Mouse (Mus musculus): ENCODE measurements around the gene Olfr1121.

GRCm38 (mm10) chr2:87416335-87416734, 46.6 kb downstream of the Olfr1121 start, which contains the start of gene Olfr1123:
- no peak for TF ChIP-seq CTCF (IDR thresholded peaks at IDR 0.05; ENCODE audit: borderline replicate concordance, insufficient read depth, low read depth, low read length)
- TF ChIP-seq POLR2A (IDR thresholded peaks at IDR 0.05; ENCODE audit: borderline replicate concordance, insufficient read depth, low read length): no peak
